Mouse (Mus musculus) ES-E14 (cell line): ENCODE measurements around the gene Jade2.

Source experiments
- MAFK ChIP-seq: IDR thresholded peaks from 2 replicates; pipeline ENCODE4 v1.6.1; 2014; ENCODE audit warnings: mild to moderate bottlenecking, low read depth, low read length, inconsistent platforms; ENCODE audit not compliant: insufficient read depth
- ZNF384 ChIP-seq: IDR thresholded peaks from 2 replicates; pipeline ENCODE4 v1.6.1; 2012; ENCODE audit warnings: low read depth, low read length, inconsistent platforms

DNA sequence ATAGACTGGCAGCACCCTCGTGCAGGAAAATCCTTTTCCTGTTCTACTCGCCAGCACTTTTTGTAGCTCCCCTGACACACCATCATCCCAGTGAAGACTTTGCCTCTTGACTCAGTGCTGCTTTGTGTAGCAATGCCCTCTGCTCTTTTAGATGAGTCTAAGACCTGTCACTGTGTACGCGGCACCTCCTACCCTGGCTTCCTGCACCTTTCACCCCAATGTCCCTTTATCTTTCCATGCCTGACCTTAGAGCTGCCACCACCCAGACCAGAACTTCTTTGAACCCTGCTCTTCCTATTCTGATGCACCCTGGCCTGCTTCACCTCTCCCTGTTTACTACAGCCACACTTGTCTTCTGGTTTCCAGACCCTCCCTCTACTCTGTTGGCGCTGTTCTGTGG, 89.2 kb downstream of the Jade2 start:
- no peak for TF ChIP-seq MAFK
- no peak for TF ChIP-seq ZNF384
